Mouse (Mus musculus) intestine, embryonic 15.5 days (tissue): ENCODE results near the gene Sbds. TPM values are rescaled to one million over a fixed set of nuclear protein-coding genes. Genes with fewer than 3 reads are reported as not detected.

ENCODE experiments used
- ATAC-seq: fragments of 200-750 bp; cut with Nextera tagmentation; 2 replicates; pipeline ENCODE4 v1.8.0; 2017; ENCODE audit warnings: moderate TSS enrichment, moderate library complexity
- H3K27ac ChIP-seq: fragments of 300-500 bp; sonication (generic); 2 replicates; pipeline ENCODE4 v1.5.1; 2015; ENCODE audit warnings: mild to moderate bottlenecking, inconsistent platforms
- H3K27me3 ChIP-seq: fragments of 300-500 bp; sonication (generic); replicated peaks from 2 replicates; pipeline ENCODE4 v1.6.1; 2015; ENCODE audit warnings: inconsistent platforms
- H3K36me3 ChIP-seq: fragments of 300-500 bp; sonication (generic); 2 replicates; pipeline ENCODE4 v1.6.1; 2015; ENCODE audit warnings: inconsistent platforms
- H3K4me1 ChIP-seq: fragments of 300-500 bp; sonication (generic); replicated peaks from 2 replicates; pipeline ENCODE4 v1.6.1; 2015; ENCODE audit warnings: inconsistent platforms
- H3K4me2 ChIP-seq: fragments of 300-500 bp; sonication (generic); replicated peaks from 2 replicates; pipeline ENCODE4 v1.6.1; 2015; ENCODE audit warnings: mild to moderate bottlenecking, inconsistent platforms
- H3K4me3 ChIP-seq: fragments of 300-500 bp; sonication (generic); replicated peaks from 2 replicates; pipeline ENCODE4 v1.5.1; 2015; ENCODE audit warnings: inconsistent platforms
- H3K9ac ChIP-seq: fragments of 300-500 bp; sonication (generic); 2 replicates; pipeline ENCODE4 v1.6.1; 2015; ENCODE audit warnings: inconsistent platforms
- H3K9me3 ChIP-seq: fragments of 300-500 bp; sonication (generic); 2 replicates; pipeline ENCODE4 v1.6.1; 2016; ENCODE audit warnings: inconsistent platforms
- WGBS: fragments of 180-500 bp; shearing (Covaris S2); methylation state at CpG from one replicate; pipeline ENCODE4 v1.1.7; 2015; 5-methylcytosine and 5-hydroxymethylcytosine counted together
- polyA plus RNA-seq: library from polyadenylated mRNA; unstranded; fragments of >200 nt; fragmentation: Nextera tagmentation; extraction: Ambion mirVana; gene quantifications from 2 replicates; pipeline ENCODE4 v1.2.1, GENCODE M21; 2015

Gene Sbds
- 75.0 and 75.9 TPM in 2 replicates for polyA plus RNA-seq

- peak; percentile 91 for ATAC-seq
- no peaks in the 10 kb centered on the region for H3K27me3 ChIP-seq
- peak within 1 kb of the TSS; percentile 69 for H3K4me3 ChIP-seq
- H3K4me2 ChIP-seq, result peak within 1 kb of the TSS; percentile 84
- peaks cover under 1% of the 10 kb centered on the region; the same call in 1 of the 2 replicates for H3K36me3 ChIP-seq
- no peaks in the 10 kb centered on the region for H3K9me3 ChIP-seq
- H3K27ac ChIP-seq, result peak within 1 kb of the TSS; percentile 84
- H3K9ac ChIP-seq, result peak within 1 kb of the TSS; percentile 80
- WGBS, result under 1% methylated on average over 52 of the region's 52 CpGs
- H3K4me1 ChIP-seq, result peaks cover 4% of the 10 kb centered on the region; the same call in 1 of the 2 replicates
Measured at GRCm38 (mm10) chr5:130255017-130255720, at the start of gene Sbds, which contains the start of gene Tyw1. Gene Sbds, minus strand, starts transcription at chr5:130255530. Gene Tyw1, plus strand, starts transcription at chr5:130255619.

DNA sequence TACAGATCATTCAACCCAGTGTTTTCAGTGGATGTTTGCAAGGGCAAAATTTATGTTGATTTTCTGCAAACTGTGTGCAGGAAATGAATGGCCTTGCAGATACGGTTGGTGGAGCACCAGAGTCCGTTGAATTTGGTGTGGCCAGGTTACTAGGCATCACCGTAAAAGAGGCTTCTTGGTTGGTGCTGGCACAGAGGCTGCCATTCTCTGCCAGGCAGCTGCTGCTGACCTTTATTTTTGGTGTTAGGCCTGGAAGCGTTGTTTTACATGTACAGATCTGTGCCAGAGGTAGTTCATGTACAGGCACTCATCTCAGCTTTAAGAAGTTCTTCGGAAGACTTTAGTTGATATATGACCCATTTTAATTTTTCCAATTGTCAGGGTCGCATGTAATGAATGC, 48.3 kb upstream of the Sbds start:
- no peak overlapping the region for H3K27ac ChIP-seq
- no peaks in the 10 kb centered on the region for H3K4me1 ChIP-seq
- H3K4me3 ChIP-seq, result no peak overlapping the region
- 89% methylated on average over 6 of the region's 6 CpGs for WGBS
- H3K36me3 ChIP-seq, result no peaks in the 10 kb centered on the region; the same call in 1 of the 2 replicates
- H3K4me2 ChIP-seq, result no peak overlapping the region
- no peak for ATAC-seq
- no peak overlapping the region for H3K9ac ChIP-seq
- no peaks in the 10 kb centered on the region for H3K9me3 ChIP-seq
- H3K27me3 ChIP-seq, result no peaks in the 10 kb centered on the region

GRCm38 (mm10) chr5:130299526-130299925, 44.2 kb upstream of the Sbds start:
- Histone ChIP-seq H3K27ac (no peak overlapping the region), H3K9me3 (no peaks in the 10 kb centered on the region), H3K4me2 (no peak overlapping the region), H3K4me3 (no peak overlapping the region), H3K27me3 (no peaks in the 10 kb centered on the region), H3K9ac (no peak overlapping the region), H3K4me1 (no peaks in the 10 kb centered on the region), H3K36me3 (peaks cover 4% of the 10 kb centered on the region)
- no peak for ATAC-seq
- WGBS, result 93% methylated on average over 8 of the region's 8 CpGs

DNA sequence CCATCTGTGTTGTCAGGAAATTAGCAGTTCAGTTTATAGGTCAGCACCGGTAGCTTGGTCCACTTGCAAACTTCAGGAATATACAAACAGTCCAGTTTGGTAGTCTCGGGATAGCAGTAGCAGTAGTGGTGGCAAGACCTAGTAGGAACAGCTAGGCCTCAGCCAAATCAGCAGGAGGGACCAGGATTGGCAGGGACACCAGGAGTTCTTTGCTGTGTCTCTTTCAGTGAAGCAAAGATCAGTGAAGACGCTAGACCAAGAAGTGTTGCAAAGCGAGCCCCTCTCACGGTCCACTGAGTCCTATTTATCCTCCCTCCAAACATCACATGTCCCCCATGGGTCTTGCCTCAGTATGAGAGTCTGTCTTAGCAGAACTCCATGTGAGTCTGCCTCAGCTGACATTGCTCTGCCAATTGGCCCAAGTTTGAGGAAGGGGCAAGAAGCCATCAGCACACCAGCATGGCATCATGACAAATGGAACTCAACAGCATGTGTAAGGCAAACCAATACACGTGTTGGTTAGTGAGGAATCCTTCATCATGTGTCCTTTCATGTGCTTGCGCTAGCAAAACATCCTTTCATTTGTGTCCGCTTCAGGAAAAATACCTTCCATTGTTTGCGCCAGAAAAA, 43.6 kb upstream of the Sbds start:
- Histone ChIP-seq H3K36me3 (peaks cover 4% of the 10 kb centered on the region), H3K4me1 (no peaks in the 10 kb centered on the region), H3K4me2 (no peak overlapping the region), H3K9ac (no peak overlapping the region), H3K9me3 (no peaks in the 10 kb centered on the region), H3K27me3 (no peaks in the 10 kb centered on the region), H3K4me3 (no peak overlapping the region), H3K27ac (no peak overlapping the region)
- 91% methylated on average over 9 of the region's 9 CpGs for WGBS
- no peak for ATAC-seq

DNA sequence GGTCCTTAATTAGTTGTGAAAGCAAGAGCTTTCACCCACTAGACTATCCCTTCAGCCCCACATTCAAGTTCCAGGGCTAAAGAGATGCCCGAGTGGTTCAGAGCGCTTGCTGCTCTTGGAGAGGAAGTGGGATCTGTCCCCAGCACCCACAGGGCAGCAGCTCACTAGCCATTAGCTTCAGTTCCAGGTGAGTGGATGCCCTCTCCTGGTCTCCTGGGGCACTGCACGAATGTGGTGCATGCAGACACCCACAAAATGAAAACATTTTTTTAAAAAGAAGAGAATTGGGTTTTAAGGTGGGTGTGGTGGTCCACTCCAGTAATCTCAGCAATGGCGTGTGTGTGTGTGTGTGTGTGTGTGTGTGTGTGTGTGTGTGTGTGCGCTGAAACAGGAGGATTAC, 40.7 kb upstream of the Sbds start:
- H3K9me3 ChIP-seq, result no peaks in the 10 kb centered on the region
- WGBS, result 81% methylated on average over 5 of the region's 5 CpGs
- H3K36me3 ChIP-seq, result peaks cover 4% of the 10 kb centered on the region
- no peaks in the 10 kb centered on the region for H3K4me1 ChIP-seq
- no peaks in the 10 kb centered on the region for H3K27me3 ChIP-seq
- H3K4me3 ChIP-seq, result no peak overlapping the region
- H3K4me2 ChIP-seq, result no peak overlapping the region
- ATAC-seq, result no peak
- no peak overlapping the region for H3K9ac ChIP-seq
- no peak overlapping the region for H3K27ac ChIP-seq

DNA sequence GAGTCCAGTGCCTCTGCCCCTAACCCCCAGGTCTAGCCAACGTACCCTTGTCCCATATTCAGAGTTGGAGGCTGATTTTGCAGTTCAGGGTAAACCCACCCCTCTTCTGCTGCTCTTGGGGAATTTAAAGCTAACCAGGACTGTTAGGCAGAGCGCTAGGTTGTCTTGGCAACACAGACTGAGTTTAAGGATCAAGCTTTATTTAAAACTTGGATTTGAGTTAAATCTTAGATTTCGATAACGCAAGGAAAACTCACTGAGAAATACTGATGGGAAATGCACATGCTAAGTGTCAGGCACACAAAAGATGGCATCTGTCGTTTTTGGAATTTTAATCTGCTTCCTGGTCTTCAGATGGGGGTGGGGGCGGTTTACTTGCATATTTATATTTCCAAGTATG, 39.3 kb upstream of the Sbds start:
- H3K9me3 ChIP-seq, result no peaks in the 10 kb centered on the region
- peaks cover 7% of the 10 kb centered on the region for H3K36me3 ChIP-seq
- no peaks in the 10 kb centered on the region for H3K4me1 ChIP-seq
- no peaks in the 10 kb centered on the region for H3K27me3 ChIP-seq
- H3K4me3 ChIP-seq, result no peak overlapping the region
- H3K4me2 ChIP-seq, result no peak overlapping the region
- H3K9ac ChIP-seq, result no peak overlapping the region
- 93% methylated on average over 6 of the region's 6 CpGs for WGBS
- H3K27ac ChIP-seq, result no peak overlapping the region
- no peak for ATAC-seq

DNA sequence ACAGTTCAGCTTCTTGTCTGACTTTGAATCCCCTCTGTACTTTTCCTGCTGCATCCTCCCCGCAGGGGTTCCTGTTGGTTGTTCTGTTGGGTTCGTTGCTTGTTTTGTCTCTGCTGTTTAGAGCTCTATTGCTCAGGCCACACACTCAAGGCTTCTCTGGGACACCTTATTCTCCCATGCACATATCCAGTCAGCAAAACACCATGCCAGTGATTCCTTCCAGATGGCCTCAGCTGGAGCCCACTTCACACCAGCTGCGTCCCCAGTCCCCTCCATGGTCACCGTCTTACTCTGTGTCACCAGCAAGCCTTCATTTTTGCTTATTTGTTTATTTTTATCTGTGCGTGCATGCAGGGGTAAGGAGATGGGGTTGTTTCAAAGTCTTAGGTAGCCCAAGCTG, 38.6 kb upstream of the Sbds start:
- WGBS, result 84% methylated on average over 5 of the region's 5 CpGs
- Histone ChIP-seq H3K9me3 (no peaks in the 10 kb centered on the region), H3K4me2 (no peak overlapping the region), H3K36me3 (peaks cover 7% of the 10 kb centered on the region), H3K27ac (no peak overlapping the region), H3K27me3 (no peaks in the 10 kb centered on the region), H3K4me3 (no peak overlapping the region), H3K4me1 (no peaks in the 10 kb centered on the region), H3K9ac (no peak overlapping the region)
- ATAC-seq, result no peak

DNA sequence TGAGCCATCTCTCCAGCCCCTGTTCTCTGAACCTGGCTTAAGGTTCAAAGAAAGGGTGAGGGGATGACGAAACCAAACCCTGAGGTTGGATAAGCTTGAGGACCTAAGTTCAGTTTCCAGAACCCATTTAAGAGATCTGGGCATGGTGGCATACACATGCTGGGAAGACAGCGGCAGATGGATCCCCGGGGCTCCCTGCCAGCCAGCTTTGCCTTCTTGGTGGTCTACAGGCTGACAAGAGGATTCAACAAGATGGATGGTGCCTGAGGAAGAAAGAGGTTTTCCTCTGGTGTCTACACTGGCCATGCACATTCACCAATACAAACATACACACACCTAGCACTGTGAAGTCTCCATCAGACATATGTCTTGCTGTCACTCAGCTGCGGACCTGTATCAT, 37.6 kb upstream of the Sbds start:
- Histone ChIP-seq H3K9me3 (no peaks in the 10 kb centered on the region), H3K4me2 (no peak overlapping the region), H3K4me1 (no peaks in the 10 kb centered on the region), H3K9ac (no peak overlapping the region), H3K27ac (no peak overlapping the region), H3K36me3 (peaks cover 7% of the 10 kb centered on the region), H3K27me3 (no peaks in the 10 kb centered on the region), H3K4me3 (no peak overlapping the region)
- WGBS, result 91% methylated on average over 4 of the region's 4 CpGs
- no peak for ATAC-seq

GRCm38 (mm10) chr5:130290775-130291174, 35.4 kb upstream of the Sbds start:
- Histone ChIP-seq H3K27me3 (no peaks in the 10 kb centered on the region), H3K9me3 (no peaks in the 10 kb centered on the region), H3K4me1 (no peaks in the 10 kb centered on the region), H3K9ac (no peak overlapping the region), H3K36me3 (peaks cover 3% of the 10 kb centered on the region), H3K27ac (no peak overlapping the region), H3K4me3 (no peak overlapping the region), H3K4me2 (no peak overlapping the region)
- ATAC-seq, result no peak
- 93% methylated on average over 12 of the region's 12 CpGs for WGBS

GRCm38 (mm10) chr5:130290242-130290641, 34.9 kb upstream of the Sbds start:
- H3K4me2 ChIP-seq, result no peak overlapping the region
- H3K9ac ChIP-seq, result no peak overlapping the region
- no peak for ATAC-seq
- WGBS, result 92% methylated on average over 6 of the region's 6 CpGs
- H3K27ac ChIP-seq, result no peak overlapping the region
- no peak overlapping the region for H3K4me3 ChIP-seq
- H3K9me3 ChIP-seq, result no peaks in the 10 kb centered on the region
- no peaks in the 10 kb centered on the region for H3K4me1 ChIP-seq
- H3K27me3 ChIP-seq, result no peaks in the 10 kb centered on the region
- H3K36me3 ChIP-seq, result peaks cover 3% of the 10 kb centered on the region

- Histone ChIP-seq H3K27ac (no peak overlapping the region), H3K4me3 (no peak overlapping the region), H3K36me3 (peaks cover 8% of the 10 kb centered on the region), H3K9ac (no peak overlapping the region), H3K9me3 (no peaks in the 10 kb centered on the region), H3K4me2 (no peak overlapping the region), H3K27me3 (no peaks in the 10 kb centered on the region), H3K4me1 (no peaks in the 10 kb centered on the region)
- WGBS, result 92% methylated on average over 7 of the region's 7 CpGs
- no peak for ATAC-seq
Measured at GRCm38 (mm10) chr5:130288106-130288505, 32.8 kb upstream of the Sbds start.

DNA sequence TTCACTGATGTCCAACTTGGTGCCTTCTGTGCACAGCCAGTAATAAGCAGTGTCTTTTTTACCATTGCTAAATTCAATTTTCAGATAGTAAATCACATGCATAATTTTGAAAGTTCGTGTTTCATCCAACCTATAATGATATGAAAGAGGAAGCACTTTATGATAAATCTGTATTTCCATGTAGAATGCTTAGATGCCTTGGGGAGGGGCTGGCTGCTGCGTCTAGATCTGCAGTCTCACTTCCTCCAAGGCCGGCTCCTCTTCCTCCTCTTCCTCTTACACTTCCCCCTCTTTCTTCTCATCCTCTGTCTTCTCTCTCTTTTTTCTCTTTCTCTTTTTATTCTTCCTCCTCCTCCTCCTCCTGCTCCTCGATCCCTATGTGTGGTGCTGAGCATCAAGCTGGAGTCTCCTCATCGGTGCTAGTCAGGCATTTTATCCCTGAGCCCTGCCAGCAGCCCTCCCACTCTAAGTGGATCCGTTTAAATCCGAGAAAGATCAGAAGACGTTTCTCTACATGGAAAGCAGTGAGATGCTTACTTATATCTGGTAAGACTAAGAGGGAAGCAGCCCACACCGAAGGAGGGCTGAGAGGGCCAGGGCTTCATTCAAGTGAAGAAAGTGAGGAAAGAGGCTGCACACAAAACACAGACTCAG, 27.9 kb upstream of the Sbds start:
- Histone ChIP-seq H3K9me3 (no peaks in the 10 kb centered on the region), H3K4me1 (no peaks in the 10 kb centered on the region), H3K4me3 (no peak overlapping the region), H3K27ac (no peak overlapping the region), H3K4me2 (no peak overlapping the region), H3K9ac (no peak overlapping the region), H3K27me3 (no peaks in the 10 kb centered on the region), H3K36me3 (peaks cover 15% of the 10 kb centered on the region)
- WGBS, result 96% methylated on average over 9 of the region's 9 CpGs
- no peak for ATAC-seq
